Mouse (Mus musculus) ovary, postnatal 36 days (tissue): ENCODE measurements at regions not wholly inside any gene's neighbourhood (a gene's known extent, or its start where the extent isn't known, plus 50 kb on each side); places are given as distances from the start of the nearest gene placed in this dataset.
A peak's percentile ranks its signal among the peaks of the same experiment; 100 is the strongest.

Experiments used
- DNase-seq: peaks from one replicate; pipeline ENCODE4 v3.0.0; 2022; ENCODE audit warnings: low spot score, mixed read lengths

DNA sequence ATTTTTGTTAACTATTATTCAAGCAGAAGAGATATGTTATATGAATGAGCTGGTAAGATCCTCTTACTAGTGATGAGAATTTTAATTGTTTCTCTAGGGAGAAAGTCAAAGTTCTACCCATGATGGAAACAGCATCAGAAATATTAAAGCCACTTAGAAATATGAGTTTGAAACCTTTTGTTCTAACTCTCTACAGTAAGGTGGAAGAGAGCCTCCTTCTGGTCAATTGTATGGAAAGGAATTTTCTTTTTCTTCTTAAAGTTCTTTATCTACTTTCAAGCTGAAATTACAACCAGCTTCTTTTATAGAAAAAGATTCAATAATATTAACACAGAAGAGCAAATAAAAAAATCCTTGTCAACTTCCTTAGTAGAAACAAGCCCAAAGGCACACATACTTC lies 94.4 kb upstream of the E2f7 start:
- no peak for DNase-seq

DNA sequence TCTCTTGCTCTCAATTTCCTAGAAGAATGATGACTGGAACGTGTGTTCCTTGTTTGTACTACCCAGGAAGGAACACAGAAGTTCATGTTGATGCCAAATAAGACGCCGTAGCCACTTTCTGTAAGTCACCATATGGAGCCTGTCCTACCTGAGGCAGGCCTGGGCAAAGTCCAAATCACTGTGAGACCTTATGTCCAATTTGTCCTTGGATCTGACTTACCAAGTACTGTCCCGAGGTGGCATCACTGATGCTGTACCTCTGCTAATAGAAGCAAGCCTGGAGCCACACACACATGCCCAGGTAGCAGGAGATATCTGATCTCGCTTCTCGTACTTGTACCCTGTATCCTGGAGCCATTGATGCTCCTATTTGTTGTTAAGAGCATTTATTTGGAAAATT lies 91.2 kb upstream of the E2f7 start:
- DNase-seq = no peak

DNA sequence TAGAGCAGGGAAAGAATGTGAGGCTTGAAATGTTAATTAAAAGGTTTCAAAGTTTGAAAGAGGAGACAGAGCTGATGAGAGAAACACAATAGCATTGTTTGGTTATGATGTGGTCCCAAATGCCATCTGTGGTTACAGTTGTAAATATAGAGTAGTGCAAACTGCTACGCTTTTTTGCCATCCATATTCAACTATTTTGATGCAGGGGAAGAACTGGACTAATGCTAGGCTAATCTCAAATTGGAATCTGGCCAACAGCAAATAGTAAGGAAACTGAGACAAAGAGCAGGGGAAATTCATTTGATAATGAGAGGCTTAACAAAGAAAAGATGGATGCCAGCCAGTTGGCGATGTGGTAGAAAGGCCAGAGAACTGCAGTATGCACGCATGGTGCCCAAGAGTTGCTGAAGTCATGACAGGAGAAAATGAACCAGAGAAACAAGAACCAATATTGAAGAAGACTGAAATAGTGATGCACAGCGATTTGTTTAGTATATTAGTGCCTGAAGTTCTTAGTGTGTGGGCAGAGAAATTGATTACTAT lies 87.0 kb upstream of the E2f7 start:
- DNase-seq = no peak

DNA sequence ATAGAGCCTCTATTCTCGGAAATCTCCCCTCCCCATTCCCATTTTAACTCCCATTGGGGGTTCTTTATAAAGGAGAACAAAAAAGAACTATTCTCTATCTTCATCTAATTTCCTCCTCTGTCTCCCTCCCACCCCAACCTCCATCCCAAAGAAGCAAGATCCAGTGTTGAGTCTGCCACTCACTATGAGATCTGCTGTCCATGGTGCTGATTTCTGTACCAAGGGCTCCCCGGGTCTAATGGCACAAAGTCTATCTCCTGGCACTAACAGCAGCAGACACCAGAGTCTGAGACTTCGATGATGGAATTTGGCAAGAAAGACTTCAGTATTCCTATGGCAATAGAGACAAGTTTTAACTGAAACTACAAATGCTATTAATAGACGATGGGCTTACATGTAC lies 68.7 kb upstream of the E2f7 start:
- peak; percentile 8 for DNase-seq
